Mouse (Mus musculus) myocyte (in vitro differentiated cells): ENCODE results near the gene Ugt1a6b.

ENCODE experiments used
- CEBPB ChIP-seq: IDR thresholded peaks from 2 replicates; pipeline ENCODE4 v1.6.1; 2011; ENCODE audit warnings: mild to moderate bottlenecking, moderate library complexity; ENCODE audit not compliant: poor library complexity, insufficient read depth, severe bottlenecking
- E2F4 ChIP-seq: IDR thresholded peaks from one replicate; pipeline ENCODE4 v1.6.1; 2011; ENCODE audit warnings: mild to moderate bottlenecking, control low read depth, moderate library complexity; ENCODE audit not compliant: insufficient read depth
- MAX ChIP-seq: IDR thresholded peaks from one replicate; pipeline ENCODE4 v1.6.1; 2011; ENCODE audit warnings: low read depth, mild to moderate bottlenecking, control low read depth
- MYOD1 ChIP-seq, 3 experiments: IDR thresholded peaks; one replicate each; pipeline ENCODE4 v1.6.1; 2011; ENCODE audit warnings: control low read depth in 2 of 3, low read depth in 2 of 3, mild to moderate bottlenecking in 2 of 3, moderate library complexity in 1 of 3; ENCODE audit not compliant: insufficient read length in 2 of 3, control insufficient read depth in 1 of 3
- MYOG ChIP-seq, 3 experiments: IDR thresholded peaks; one replicate each; pipeline ENCODE4 v1.6.1; 2011; ENCODE audit warnings: control low read depth in 2 of 3, low read depth in 2 of 3, mild to moderate bottlenecking in 2 of 3; ENCODE audit not compliant: insufficient read length in 2 of 3, control insufficient read depth in 1 of 3, insufficient read depth in 1 of 3
- POLR2A ChIP-seq: IDR thresholded peaks from one replicate; pipeline ENCODE4 v1.6.1; 2011; ENCODE audit warnings: low read depth, mild to moderate bottlenecking, control low read depth, moderate library complexity; ENCODE audit not compliant: insufficient read length
- POLR2AphosphoS2 ChIP-seq: IDR thresholded peaks from one replicate; pipeline ENCODE4 v1.6.1; 2011; ENCODE audit warnings: low read depth, control low read depth; ENCODE audit not compliant: insufficient read length
- REST ChIP-seq: IDR thresholded peaks from one replicate; pipeline ENCODE4 v1.6.1; 2011; ENCODE audit warnings: mild to moderate bottlenecking, control low read depth, moderate library complexity; ENCODE audit not compliant: insufficient read depth, insufficient read length
- SRF ChIP-seq: IDR thresholded peaks from one replicate; pipeline ENCODE4 v1.6.1; 2011; ENCODE audit warnings: low read depth; ENCODE audit not compliant: control insufficient read depth, insufficient read length
- TCF12 ChIP-seq: IDR thresholded peaks from one replicate; pipeline ENCODE4 v1.6.1; 2011; ENCODE audit warnings: mild to moderate bottlenecking, control low read depth; ENCODE audit not compliant: poor library complexity, insufficient read depth, severe bottlenecking
- TCF3 ChIP-seq: IDR thresholded peaks from one replicate; pipeline ENCODE4 v1.6.1; 2011; ENCODE audit warnings: low read depth, control low read depth; ENCODE audit not compliant: insufficient read length
- USF1 ChIP-seq: IDR thresholded peaks from one replicate; pipeline ENCODE4 v1.6.1; 2011; ENCODE audit warnings: low read depth, mild to moderate bottlenecking, control low read depth, moderate library complexity

- TF ChIP-seq POLR2A = no peak
- no peak for TF ChIP-seq TCF12
- no peak for TF ChIP-seq E2F4
- TF ChIP-seq CEBPB = no peak
- TF ChIP-seq MYOG (IDR thresholded peaks at IDR 0.05; ENCODE audit: control insufficient read depth in 1 of 3, insufficient read depth in 1 of 3, insufficient read length in 2 of 3, low read depth in 2 of 3) = no peak
- no peak for TF ChIP-seq USF1
- TF ChIP-seq REST = no peak
- no peak for TF ChIP-seq MYOD1 (IDR thresholded peaks at IDR 0.05; ENCODE audit: control insufficient read depth in 1 of 3, insufficient read length in 2 of 3, low read depth in 2 of 3)
- no peak for TF ChIP-seq POLR2AphosphoS2
- no peak for TF ChIP-seq MAX
- TF ChIP-seq TCF3 = no peak
- TF ChIP-seq SRF = no peak
These were observed 48.0 kb upstream of the Ugt1a6b start, which contains the start of gene Ugt1a10 for GRCm38 (mm10) chr1:88055088-88055487.
